14 mouse cellular contexts compared by ENCODE assay signal in genomic region chr10:121251191-121251590, GRCm38 (mm10).
A peak's percentile ranks its signal among the peaks of the same experiment; 100 is the strongest.
DNase-seq lines count a peak whose midpoint lies in the region; ATAC-seq and TF ChIP-seq lines count a peak whose summit lies in the region.
"Had no signal": no experiment of that assay in that cellular context is flagged by ENCODE, and none has a peak within 500 bp of the region (broad histone marks: within the 10 kb centered on the region; RNA-seq: fewer than 3 reads in every experiment).

No protein-coding gene starts in this region.

- ATAC-seq in heart, embryonic 13.5 days (ENCODE audit: extremely low read depth, insufficient number of reproducible peaks, low FRiP score, low TSS enrichment): no peak
- no peak for ATAC-seq in lung, embryonic 14.5 days (ENCODE audit: insufficient read depth)
- ATAC-seq in megakaryocyte, adult 5-6 weeks (ENCODE audit: poor library complexity, severe bottlenecking): peak; percentile 31
- ATAC-seq in neural tube, embryonic 15.5 days (ENCODE audit: low FRiP score): no peak
- ATAC-seq: hindbrain, embryonic 16.5 days had no signal

- H3K9ac ChIP-seq in heart, embryonic 13.5 days: no peak overlapping the region
- H3K9ac ChIP-seq in lung, embryonic 14.5 days: no peak overlapping the region
- no peak overlapping the region for H3K9ac ChIP-seq in neural tube, embryonic 15.5 days (replicated peaks)
- H3K9ac ChIP-seq: embryonic facial prominence, embryonic 12.5 days had no signal

- no peaks in the 10 kb centered on the region for H3K9me3 ChIP-seq in heart, embryonic 13.5 days
- no peaks in the 10 kb centered on the region for H3K9me3 ChIP-seq in lung, embryonic 14.5 days (ENCODE audit: low read depth, low read length)
- no peaks in the 10 kb centered on the region for H3K9me3 ChIP-seq in limb, embryonic 10.5 days (replicated peaks)
- H3K9me3 ChIP-seq in neural tube, embryonic 15.5 days (replicated peaks): no peaks in the 10 kb centered on the region
- H3K9me3 ChIP-seq: embryonic facial prominence, embryonic 12.5 days; forebrain, embryonic 10.5 days had no signal

- peak overlapping the region; percentile 20 for H3K4me2 ChIP-seq in heart, embryonic 13.5 days
- no peak overlapping the region for H3K4me2 ChIP-seq in lung, embryonic 14.5 days
- no peak overlapping the region for H3K4me2 ChIP-seq in neural tube, embryonic 15.5 days
- H3K4me2 ChIP-seq: embryonic facial prominence, embryonic 12.5 days had no signal

- intact Hi-C loops in heart, postnatal 25 days (cut with DNase I): loop anchor here (10.0 kb wide), 2 partner anchors 376 to 996 kb away; no protein-coding TSS in a partner anchor

- DNase-seq in heart, postnatal 25 days (ENCODE audit: low spot score): no peak
- peak; percentile 42 for DNase-seq in lung, embryonic 14.5 days
- DNase-seq in lung, adult 2 months: no peak
- DNase-seq in limb, embryonic 10.5 days (ENCODE audit: low spot score): no peak
- no peak for DNase-seq in adrenal gland, adult 2 months
- DNase-seq: adrenal gland, postnatal 10 days; cerebellum, postnatal 14 days; layer of hippocampus, adult 9-11 months had no signal

- WGBS in heart, embryonic 13.5 days: 48% methylated on average over 8 of the region's 8 CpGs
- 43% methylated on average over 8 of the region's 8 CpGs for WGBS in lung, embryonic 14.5 days
- WGBS in lung, adult 2 months: 34% methylated on average over 8 of the region's 8 CpGs
- WGBS in limb, embryonic 10.5 days: 67% methylated on average over 8 of the region's 8 CpGs
- WGBS in neural tube, embryonic 15.5 days: 74% methylated on average over 8 of the region's 8 CpGs

- TF ChIP-seq POLR2A in lung, adult 2 months (IDR thresholded peaks at IDR 0.05; ENCODE audit: borderline replicate concordance, extremely low read depth, low read depth, low read length): no peak

- H3K27me3 ChIP-seq in heart, embryonic 13.5 days (replicated peaks): peaks cover 19% of the 10 kb centered on the region; the same call in 1 of the 2 replicates
- 0 out of 2 replicates have a peak, but pooled peaks cover 2% of the 10 kb centered on the region for H3K27me3 ChIP-seq in lung, embryonic 14.5 days (ENCODE audit: insufficient read depth, low read length)
- H3K27me3 ChIP-seq in limb, embryonic 10.5 days (ENCODE audit: low read depth, poor library complexity, severe bottlenecking): no peaks in the 10 kb centered on the region
- peaks cover 14% of the 10 kb centered on the region for H3K27me3 ChIP-seq in neural tube, embryonic 15.5 days (replicated peaks)

- no peak overlapping the region for H3K4me3 ChIP-seq in heart, embryonic 13.5 days
- no peak overlapping the region for H3K4me3 ChIP-seq in lung, embryonic 14.5 days (ENCODE audit: low read depth, low read length)
- H3K4me3 ChIP-seq in lung, adult 2 months (replicated peaks; ENCODE audit: extremely low read depth, low read depth, low read length): no peak overlapping the region
- no peak overlapping the region for H3K4me3 ChIP-seq in limb, embryonic 10.5 days
- H3K4me3 ChIP-seq in neural tube, embryonic 15.5 days (replicated peaks): no peak overlapping the region
- H3K4me3 ChIP-seq: embryonic facial prominence, embryonic 12.5 days; forebrain, embryonic 10.5 days had no signal

- H3K36me3 ChIP-seq in heart, embryonic 13.5 days: no peaks in the 10 kb centered on the region
- H3K36me3 ChIP-seq in lung, embryonic 14.5 days (ENCODE audit: insufficient read depth): no peaks in the 10 kb centered on the region
- H3K36me3 ChIP-seq in limb, embryonic 10.5 days: no peaks in the 10 kb centered on the region
- H3K36me3 ChIP-seq in neural tube, embryonic 15.5 days: no peaks in the 10 kb centered on the region
- H3K36me3 ChIP-seq: embryonic facial prominence, embryonic 12.5 days; forebrain, embryonic 10.5 days had no signal

- H3K27ac ChIP-seq in heart, embryonic 13.5 days (replicated peaks): peak overlapping the region; percentile 29; the same call in 1 of the 2 replicates
- H3K27ac ChIP-seq in lung, embryonic 14.5 days (ENCODE audit: low read depth): peak overlapping the region; percentile 13; the same call in 1 of the 2 replicates
- peak overlapping the region; percentile 74 for H3K27ac ChIP-seq in limb, embryonic 10.5 days
- H3K27ac ChIP-seq in neural tube, embryonic 15.5 days (replicated peaks): no peak overlapping the region
- H3K27ac ChIP-seq: embryonic facial prominence, embryonic 12.5 days; forebrain, embryonic 10.5 days had no signal

- no peak for TF ChIP-seq CTCF in lung, embryonic 14.5 days (IDR thresholded peaks at IDR 0.05; ENCODE audit: low read depth)
- no peak for TF ChIP-seq CTCF in lung, adult 2 months (IDR thresholded peaks at IDR 0.05; ENCODE audit: insufficient read depth, low read length)

- peaks cover 32% of the 10 kb centered on the region for H3K4me1 ChIP-seq in heart, embryonic 13.5 days
- 0 out of 2 replicates have a peak, but pooled peaks cover 2% of the 10 kb centered on the region for H3K4me1 ChIP-seq in lung, embryonic 14.5 days (ENCODE audit: insufficient read depth)
- H3K4me1 ChIP-seq in lung, adult 2 months (ENCODE audit: control insufficient read depth, insufficient read depth, low read length): peaks cover 13% of the 10 kb centered on the region
- H3K4me1 ChIP-seq in limb, embryonic 10.5 days: peaks cover 21% of the 10 kb centered on the region
- 0 out of 2 replicates have a peak, but pooled peaks cover under 1% of the 10 kb centered on the region for H3K4me1 ChIP-seq in neural tube, embryonic 15.5 days
